Mouse (Mus musculus): ENCODE measurements around the gene Fchsd2.

Fchsd2 gene

DNA sequence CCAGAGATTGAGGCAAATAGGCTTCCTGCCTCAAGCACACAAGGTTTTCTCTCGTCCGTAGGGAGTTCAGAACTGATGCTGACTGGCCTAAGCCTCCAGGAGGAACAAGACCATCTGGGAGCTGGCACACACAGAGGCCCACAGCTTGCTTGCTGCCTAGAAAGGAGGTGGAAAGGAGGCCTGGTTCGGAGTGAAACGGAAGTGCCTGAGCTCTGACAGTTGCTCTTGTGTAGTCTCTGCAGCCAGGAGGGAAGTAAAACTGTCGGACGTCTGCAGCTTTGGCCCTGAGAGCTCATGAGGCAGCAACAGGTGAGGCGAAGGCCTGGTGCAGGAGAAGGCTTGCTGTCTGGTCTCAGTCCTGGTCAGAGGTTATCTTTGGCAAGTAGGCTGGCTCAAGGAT is at the start of gene Fchsd2:
Gene Fchsd2 (plus strand): TSS at position 246 of the 400 bp plus-strand sequence.
- in situ Hi-C loops (cut with MboI; ENCODE audit: low pct_unique_long_range_greater_than_20kb in 1 of 2, low sequenced_read_pairs in 2 of 2, unreplicated experiment in 1 of 2) = no loop called here

DNA sequence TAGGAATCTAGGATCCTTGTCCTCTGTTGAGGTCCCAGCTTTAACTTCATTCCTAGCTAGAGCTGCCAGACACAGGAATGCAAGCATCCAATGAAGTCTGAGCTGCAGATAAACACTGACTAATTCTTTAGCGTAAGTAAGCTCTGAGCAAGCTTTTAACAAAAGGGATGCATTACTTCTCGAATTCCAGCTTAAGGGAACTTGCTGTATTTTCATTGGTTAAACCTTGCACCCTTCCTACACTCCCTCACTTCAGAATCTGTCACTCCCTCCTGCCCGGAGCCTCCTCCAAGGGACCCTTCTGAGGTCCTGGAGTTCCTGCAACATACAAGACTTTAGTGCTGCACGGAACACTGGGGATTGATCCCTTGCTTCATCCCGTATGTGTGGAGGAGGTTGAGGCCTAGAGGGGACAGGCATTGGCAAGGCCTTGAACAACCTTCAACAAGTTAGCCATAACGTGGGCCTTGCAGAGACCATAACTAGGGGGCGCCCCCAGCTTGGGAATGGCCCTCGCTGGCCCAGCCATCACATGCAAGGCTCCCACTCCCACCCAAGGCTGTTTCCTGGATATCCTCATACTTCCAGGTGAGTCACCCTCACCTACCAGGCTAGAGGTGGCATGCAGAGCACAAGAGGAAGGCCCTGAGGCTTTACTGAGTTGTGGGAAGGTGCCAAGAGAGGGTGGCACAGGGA is 48.7 kb upstream of the Fchsd2 start:
- in situ Hi-C loops (cut with MboI; ENCODE audit: low pct_unique_long_range_greater_than_20kb in 1 of 2, low sequenced_read_pairs in 2 of 2, unreplicated experiment in 1 of 2) = loop anchor here (10.0 kb wide), 2 partner anchors 49 to 89 kb away; no protein-coding TSS in a partner anchor

DNA sequence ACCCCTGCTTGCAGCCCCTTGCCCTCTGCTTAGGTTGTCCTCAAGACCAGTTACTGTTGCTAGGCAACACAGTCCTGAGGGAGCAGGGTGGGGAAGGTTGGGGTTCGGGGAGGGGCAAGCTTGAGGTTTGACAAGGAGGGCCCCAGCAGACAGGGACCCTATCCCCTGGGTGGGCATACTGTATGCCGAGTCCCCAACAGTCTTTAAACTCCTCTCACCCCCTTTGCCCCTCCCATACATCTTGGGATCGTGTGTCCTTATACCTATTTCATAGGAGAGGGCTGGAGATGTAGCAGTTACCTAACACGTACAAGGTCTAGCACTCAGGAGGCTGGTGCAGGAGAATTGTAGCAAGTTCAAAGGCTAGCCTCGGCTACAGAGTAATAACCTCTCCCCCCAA is 44.4 kb upstream of the Fchsd2 start:
- in situ Hi-C loops (cut with MboI; ENCODE audit: low pct_unique_long_range_greater_than_20kb in 1 of 2, low sequenced_read_pairs in 2 of 2, unreplicated experiment in 1 of 2) = loop anchor here (5.0 to 10.0 kb wide), 3 partner anchors 53 to 93 kb away; no protein-coding TSS in a partner anchor

DNA sequence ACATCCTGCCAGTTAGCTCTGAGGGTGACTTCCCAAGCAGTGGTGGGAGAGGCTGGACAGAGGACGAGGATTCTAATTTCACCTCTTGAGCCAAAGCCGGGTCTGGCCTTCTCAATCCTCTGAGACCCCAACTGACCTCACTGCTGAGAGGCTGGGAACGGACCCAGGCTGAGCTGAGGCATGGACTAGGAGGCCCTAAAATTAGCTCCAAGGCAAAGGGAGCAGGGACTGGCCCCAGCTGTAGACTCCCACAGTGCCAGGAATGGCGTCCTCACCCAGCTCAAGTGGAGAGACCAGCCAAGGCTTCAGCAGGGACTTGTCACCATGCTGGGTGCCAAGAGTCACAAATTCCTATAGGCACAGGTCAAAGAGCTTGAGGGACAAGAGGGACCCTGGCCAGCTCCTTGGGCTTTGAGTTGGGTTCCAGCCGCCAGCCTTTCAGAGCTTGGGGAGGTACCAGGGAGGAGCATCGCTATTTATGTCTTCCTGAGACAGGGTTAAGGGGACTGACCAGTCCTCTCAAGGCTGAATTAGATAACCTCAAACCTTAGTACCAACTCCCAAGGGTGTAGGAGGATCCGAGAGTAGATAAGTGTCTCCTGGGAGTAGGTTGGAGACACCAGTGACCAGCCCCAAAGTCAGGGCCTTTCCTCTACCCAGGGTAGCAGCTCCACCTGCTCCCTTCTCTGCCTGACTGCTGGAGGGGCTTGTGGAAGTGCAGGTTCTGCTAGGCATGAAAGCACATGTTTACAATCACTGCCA is 43.2 kb upstream of the Fchsd2 start:
- in situ Hi-C loops (cut with MboI; ENCODE audit: low pct_unique_long_range_greater_than_20kb in 1 of 2, low sequenced_read_pairs in 2 of 2, unreplicated experiment in 1 of 2) = loop anchor here (5.0 to 10.0 kb wide), 3 partner anchors 55 to 95 kb away; no protein-coding TSS in a partner anchor

DNA sequence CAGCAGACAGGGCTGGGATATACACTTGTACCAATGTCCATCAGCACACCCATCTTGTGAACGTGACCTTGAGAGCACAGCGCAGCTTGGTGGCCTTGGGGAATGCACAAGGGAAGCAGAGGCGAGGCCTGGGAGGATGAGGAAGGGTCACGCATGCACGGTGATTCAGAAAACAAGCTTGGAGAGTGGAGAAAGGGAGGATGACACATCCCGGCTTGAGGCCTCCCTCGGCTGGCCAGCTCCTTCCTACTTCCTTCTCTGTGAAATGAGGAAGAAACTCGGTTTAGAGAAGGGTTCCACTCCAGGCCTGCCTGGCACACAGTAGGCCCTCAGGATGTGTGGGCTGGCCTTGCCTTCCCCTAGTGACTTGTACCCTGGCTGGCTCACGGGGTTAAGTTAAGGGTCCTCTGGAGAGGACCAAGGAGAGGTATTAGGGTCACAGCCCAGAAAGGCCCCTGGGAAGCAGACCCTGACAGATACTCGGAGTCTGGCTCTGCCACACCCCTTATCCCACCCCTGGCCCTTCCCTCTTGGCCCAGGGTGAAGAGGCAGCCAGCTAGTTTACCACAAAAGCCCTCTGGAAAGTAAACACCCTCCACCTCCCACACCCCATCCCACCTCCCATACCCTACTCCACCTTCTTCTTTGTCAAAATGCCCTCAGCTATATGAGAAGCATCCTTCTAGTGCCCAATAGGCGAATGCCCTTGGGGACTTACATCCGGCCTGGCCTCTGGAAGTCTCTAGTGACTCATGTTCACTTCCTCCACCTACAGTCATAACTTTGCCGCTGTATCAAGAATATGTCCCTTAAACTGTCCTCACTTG is 41.7 kb upstream of the Fchsd2 start:
- in situ Hi-C loops (cut with MboI; ENCODE audit: low pct_unique_long_range_greater_than_20kb in 1 of 2, low sequenced_read_pairs in 2 of 2, unreplicated experiment in 1 of 2) = no loop called here

DNA sequence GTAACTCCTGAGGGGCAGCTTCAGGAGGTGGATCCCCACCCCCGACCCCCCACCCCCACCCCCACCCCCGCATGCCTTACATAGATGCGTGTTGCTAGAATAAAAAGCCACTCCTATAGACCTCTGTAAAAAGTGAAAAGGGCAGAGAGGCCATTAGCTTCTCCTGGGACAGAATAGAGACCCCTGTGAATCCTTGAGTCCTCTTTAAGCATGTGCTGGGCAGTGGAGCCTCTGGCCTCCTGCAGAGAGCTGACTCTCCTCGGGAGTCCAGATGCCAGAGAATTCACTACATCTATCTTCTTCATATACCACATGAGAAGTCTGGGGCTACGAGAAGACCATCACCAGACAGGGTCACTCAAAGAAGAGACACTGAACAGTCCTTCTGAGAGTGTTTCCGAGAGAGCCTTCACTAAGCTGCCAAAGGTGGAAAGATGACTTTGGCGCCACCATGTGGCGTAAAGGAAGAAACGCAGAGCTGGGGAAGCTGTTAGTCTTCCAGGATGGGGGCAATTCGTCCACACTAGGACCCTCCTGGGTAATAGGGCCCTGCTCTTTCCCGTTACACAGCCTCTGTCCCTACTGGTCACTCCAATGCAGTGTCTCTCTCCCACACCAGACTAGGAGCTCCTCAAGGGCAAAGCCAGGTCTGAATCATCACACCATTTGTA is 41.0 kb upstream of the Fchsd2 start:
- in situ Hi-C loops (cut with MboI; ENCODE audit: low pct_unique_long_range_greater_than_20kb in 1 of 2, low sequenced_read_pairs in 2 of 2, unreplicated experiment in 1 of 2) = no loop called here

DNA sequence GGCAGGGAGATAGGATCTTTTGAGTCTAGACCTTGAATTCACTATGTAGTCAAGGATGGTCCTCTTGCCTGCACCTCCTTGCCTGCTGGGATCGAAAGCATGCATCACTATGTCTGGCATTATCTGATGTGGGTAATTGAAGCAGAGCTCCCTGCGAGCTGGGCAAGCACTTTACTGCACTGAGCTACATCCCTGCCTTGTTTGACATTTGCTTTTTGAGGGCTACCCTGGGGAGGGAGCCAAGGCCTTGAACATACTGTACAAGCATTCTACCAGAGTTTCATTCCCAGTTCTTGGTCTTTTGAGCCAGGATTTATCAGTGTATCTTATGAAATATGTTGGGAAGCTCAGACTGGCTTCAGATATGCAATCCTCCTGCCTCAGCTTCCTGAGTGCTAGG is 39.5 kb upstream of the Fchsd2 start:
- in situ Hi-C loops (cut with MboI; ENCODE audit: low pct_unique_long_range_greater_than_20kb in 1 of 2, low sequenced_read_pairs in 2 of 2, unreplicated experiment in 1 of 2) = no loop called here

DNA sequence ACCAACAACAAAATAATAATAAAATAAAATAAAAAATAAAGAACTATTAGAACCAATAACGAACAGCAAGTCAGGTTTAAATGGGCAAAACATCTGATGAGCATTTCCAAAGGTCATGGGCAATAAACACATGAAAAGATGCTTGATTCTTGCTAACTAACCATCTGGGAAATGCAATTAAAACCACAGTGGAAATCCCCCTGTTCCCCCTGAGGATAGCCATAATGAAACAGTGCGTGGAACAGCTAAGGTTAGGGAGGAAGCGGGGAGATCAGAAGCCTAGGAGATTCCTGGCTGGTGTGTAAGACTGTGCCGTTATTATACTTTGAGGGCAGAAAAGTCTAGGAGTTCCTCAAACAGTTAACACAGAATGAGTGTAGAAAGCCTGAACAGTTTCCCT is 35.4 kb upstream of the Fchsd2 start:
- in situ Hi-C loops (cut with MboI; ENCODE audit: low pct_unique_long_range_greater_than_20kb in 1 of 2, low sequenced_read_pairs in 2 of 2, unreplicated experiment in 1 of 2) = no loop called here

DNA sequence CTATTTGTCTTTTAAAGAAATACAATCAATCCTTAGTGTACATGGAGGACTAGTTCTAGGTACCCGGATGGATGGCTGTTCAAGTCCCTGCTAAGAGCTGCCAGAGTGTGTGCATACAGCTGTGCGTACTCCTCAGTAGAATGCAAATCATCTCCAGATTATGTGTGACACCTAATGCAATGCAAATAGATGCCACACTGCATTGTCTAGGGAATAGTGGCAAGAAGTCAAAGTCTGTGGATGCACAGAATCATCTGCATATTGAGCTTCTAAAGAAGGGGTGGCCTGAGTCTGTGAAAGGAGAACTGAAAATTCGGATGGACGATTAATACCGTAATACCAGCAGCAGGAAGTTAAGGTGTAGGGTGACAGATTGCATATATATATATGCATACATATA is 33.5 kb upstream of the Fchsd2 start:
- in situ Hi-C loops (cut with MboI; ENCODE audit: low pct_unique_long_range_greater_than_20kb in 1 of 2, low sequenced_read_pairs in 2 of 2, unreplicated experiment in 1 of 2) = no loop called here

DNA sequence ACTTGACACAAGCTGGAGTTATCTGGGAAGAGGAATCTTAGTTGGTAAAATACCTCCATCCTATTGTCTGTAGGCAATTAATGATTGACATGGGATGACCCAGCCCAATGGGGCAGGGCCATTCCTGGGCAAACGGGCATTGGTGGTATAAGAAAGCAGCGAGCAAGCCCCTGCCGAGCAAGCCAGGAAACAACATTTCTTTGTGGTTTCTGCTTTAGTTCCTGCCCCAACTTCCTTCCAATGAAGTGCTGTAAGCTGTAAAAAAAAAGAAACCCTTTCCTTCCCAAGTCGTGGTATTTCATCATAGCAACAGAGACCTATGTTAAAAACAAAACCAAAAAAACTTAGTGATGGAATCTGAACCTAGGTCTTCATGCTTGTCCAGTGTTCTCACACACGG is 32.2 kb upstream of the Fchsd2 start:
- in situ Hi-C loops (cut with MboI; ENCODE audit: low pct_unique_long_range_greater_than_20kb in 1 of 2, low sequenced_read_pairs in 2 of 2, unreplicated experiment in 1 of 2) = loop anchor here in 1 of 2 experiments (10.0 kb wide), 2 partner anchors 174 to 224 kb away; no protein-coding TSS in a partner anchor

DNA sequence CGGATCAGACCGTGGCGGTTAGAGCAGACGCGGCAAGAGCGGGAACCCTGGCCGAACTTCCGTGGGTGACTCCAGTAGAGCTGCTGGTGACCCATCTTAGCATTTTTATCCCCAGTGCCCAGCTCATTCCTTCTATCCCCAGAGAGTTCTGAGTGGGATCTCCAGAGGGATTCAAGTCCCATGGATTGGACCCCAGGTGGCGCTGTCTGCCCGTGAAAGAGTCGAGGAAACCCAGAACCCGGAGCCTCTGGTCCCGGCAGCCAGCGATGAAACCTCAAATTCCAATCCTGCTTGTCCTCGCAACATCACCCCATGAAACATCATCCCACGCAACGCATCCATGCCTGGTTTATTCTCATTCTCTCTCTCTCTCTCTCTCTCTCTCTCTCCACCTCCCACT is 31.3 kb upstream of the Fchsd2 start:
- in situ Hi-C loops (cut with MboI; ENCODE audit: low pct_unique_long_range_greater_than_20kb in 1 of 2, low sequenced_read_pairs in 2 of 2, unreplicated experiment in 1 of 2) = loop anchor here in 1 of 2 experiments (10.0 kb wide), 2 partner anchors 173 to 223 kb away; no protein-coding TSS in a partner anchor

DNA sequence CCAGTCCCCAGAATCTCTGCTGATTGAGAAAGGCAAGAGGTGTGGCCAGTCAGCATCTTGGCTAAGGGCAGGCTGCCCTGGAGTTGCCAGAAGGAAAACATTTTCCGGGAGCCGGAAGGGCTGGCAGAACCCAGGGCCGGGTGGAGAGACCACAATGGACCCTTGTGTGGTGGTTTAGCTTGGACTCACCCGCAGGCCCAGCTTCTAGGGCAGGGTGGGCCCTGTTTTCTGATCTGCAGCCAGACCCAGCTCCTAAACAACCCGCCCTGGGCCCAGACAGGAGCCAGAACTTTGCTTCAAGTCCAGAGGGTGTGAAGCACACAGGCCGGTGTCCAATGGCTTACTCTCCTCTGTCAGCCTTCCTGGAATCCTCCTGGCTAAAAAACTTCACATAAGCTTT is 30.4 kb upstream of the Fchsd2 start:
- in situ Hi-C loops (cut with MboI; ENCODE audit: low pct_unique_long_range_greater_than_20kb in 1 of 2, low sequenced_read_pairs in 2 of 2, unreplicated experiment in 1 of 2) = loop anchor here in 1 of 2 experiments (10.0 kb wide), 2 partner anchors 173 to 223 kb away; no protein-coding TSS in a partner anchor

DNA sequence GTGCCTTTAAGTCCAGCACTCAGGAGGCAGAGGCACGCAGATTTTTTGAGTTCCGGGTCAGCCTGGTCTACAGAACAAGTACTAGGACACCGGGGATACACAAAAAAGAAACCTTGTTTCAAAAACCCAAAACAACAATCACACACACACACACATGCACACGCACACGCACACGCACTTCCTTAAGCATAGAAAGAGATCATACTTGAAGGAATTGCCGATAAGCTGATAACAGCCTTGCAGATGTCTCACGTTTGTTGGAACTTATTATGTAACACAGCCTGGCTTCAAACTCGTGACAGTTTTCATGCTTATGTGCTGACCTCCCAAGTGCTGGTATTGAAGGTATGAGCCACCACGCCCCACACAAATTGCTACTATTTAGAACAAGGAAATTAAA is 29.1 kb upstream of the Fchsd2 start:
- in situ Hi-C loops (cut with MboI; ENCODE audit: low pct_unique_long_range_greater_than_20kb in 1 of 2, low sequenced_read_pairs in 2 of 2, unreplicated experiment in 1 of 2) = loop anchor here in 1 of 2 experiments (10.0 kb wide), 2 partner anchors 171 to 221 kb away; no protein-coding TSS in a partner anchor

DNA sequence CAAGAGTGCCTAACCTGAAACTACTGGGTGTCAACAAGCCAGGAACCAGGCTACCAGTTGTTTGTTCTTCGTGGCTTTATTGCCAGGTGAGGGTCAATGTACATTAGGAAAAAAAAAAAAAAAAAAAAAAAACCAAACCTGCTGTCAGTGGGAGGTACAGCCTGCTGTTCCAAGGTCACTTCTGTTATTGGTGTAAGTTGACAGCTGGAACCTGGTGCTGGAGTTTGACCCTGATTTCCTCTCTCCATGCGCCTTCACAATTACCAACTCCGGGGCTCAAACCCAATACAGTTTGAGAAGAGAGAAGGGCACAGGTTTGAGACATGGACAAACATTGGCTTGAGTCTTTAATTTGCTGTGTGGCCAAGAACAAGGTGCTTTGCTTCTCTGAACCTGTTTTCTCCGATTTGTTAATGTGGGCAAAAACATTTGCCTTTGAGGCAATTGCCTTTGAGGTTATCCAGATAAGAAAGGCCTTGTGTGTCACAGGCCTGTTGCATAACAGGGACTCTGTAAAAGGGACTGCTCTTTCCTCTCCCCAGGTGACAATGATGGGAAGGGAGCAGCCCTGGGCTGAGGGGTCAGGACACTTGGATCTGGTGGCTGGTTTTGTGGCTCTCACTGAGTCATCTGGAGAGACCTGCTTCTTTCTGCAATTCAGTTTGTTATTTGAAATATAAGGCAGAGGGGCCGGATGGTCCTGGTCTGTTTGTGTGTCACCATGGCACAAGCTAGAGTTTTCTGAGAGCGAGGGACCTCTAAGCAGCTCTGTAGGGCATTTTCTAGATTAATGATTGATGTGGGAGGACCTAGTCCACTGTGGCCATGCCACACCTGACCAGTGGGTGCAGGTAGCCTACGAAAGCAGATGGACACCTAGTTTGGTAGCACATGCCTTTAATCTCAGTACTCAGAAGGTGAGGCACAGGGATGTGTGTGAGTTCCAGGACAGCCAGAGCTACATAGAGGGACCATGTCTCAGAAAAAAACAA is 27.7 kb upstream of the Fchsd2 start:
- in situ Hi-C loops (cut with MboI; ENCODE audit: low pct_unique_long_range_greater_than_20kb in 1 of 2, low sequenced_read_pairs in 2 of 2, unreplicated experiment in 1 of 2) = loop anchor here in 1 of 2 experiments (10.0 kb wide), 2 partner anchors 170 to 220 kb away; no protein-coding TSS in a partner anchor

DNA sequence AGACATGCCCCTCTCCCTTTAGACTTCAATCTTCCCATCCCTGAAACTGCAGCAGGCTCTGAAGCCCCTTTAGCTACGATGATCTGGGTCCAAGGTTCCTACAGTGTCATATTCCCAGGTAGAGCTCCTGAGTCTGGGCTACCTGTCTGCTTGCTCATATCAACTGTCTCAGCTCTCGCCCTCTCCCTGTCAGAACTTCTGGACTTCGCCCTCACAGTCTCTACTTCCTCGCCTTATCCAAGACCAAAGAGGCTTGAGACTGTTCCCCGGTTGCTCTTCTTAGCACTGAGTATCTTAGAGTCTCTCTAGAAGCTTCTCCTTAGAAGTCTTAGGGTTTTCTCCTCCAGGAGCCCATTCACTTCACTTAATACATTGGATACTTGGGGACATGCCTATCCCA is 26.7 kb upstream of the Fchsd2 start:
- in situ Hi-C loops (cut with MboI; ENCODE audit: low pct_unique_long_range_greater_than_20kb in 1 of 2, low sequenced_read_pairs in 2 of 2, unreplicated experiment in 1 of 2) = loop anchor here in 1 of 2 experiments (10.0 kb wide), 2 partner anchors 169 to 219 kb away; no protein-coding TSS in a partner anchor

DNA sequence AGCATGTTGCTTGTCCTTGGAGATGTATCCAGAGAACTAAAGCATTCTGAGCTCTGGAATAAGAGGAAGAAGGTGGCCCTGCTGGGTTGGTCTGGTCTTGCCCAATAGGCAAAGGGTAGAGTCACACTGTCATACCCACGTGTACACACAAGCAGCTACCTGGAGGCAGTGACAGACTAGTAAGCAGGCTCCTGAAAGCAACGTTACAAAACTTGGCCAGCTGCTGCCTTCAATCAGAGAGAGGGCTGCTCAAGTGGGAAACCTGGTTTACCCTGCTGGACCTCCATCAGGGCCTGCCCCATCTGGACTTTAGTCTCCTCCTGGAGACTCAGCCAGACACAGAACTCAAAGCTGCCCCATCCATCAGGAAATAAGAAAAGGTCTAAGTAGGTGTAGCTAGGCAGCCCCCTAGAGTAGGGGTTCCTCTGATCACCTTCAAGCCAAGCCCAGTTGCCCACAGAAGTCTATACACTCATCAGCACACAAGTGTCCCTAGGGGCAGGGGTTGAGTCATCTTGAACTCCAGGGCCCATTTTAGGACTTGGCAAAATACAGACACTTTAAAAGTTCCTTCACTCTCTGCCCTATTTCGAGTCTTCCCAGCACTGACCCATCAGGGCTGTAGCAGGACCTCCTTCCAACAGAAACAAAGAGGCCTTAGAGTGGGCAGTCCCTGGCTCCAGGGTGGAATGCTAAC is 25.9 kb upstream of the Fchsd2 start:
- in situ Hi-C loops (cut with MboI; ENCODE audit: low pct_unique_long_range_greater_than_20kb in 1 of 2, low sequenced_read_pairs in 2 of 2, unreplicated experiment in 1 of 2) = loop anchor here in 1 of 2 experiments (10.0 kb wide), 2 partner anchors 168 to 218 kb away; no protein-coding TSS in a partner anchor

Measured in mouse embryonic stem cell (cell line).